Mouse (Mus musculus) urinary bladder, postnatal 36 days (tissue): ENCODE measurements around the gene Fbxo46.
"Not testable (repeated sequence)": the region's sequence is repeated elsewhere in the genome, so short reads cannot be mapped to it uniquely, and the experiment has no call there.

Source experiments
- DNase-seq, 2 experiments: peaks; one replicate each; pipeline ENCODE4 v3.0.0; 2022; ENCODE audit warnings: low spot score in 2 of 2, mixed read lengths in 1 of 2

Fbxo46 gene

GRCm38 (mm10) chr7:19119631-19120429 lies at the start of gene Fbxo46:
Fbxo46 (plus strand) TSS chr7:19119859.
- DNase-seq: peak; percentile 89 to 92

- DNase-seq: not testable (repeated sequence)
Observed at GRCm38 (mm10) chr7:19071024-19071423, 48.6 kb upstream of the Fbxo46 start.

- no peak for DNase-seq
Observed at GRCm38 (mm10) chr7:19073504-19073903, 46.2 kb upstream of the Fbxo46 start.

- DNase-seq: no peak
Observed at GRCm38 (mm10) chr7:19074494-19074893, 45.2 kb upstream of the Fbxo46 start.

- no peak for DNase-seq
Observed at GRCm38 (mm10) chr7:19075231-19075630, 44.4 kb upstream of the Fbxo46 start.

- DNase-seq: peak; percentile 83 to 93
Observed at GRCm38 (mm10) chr7:19075723-19076585, 43.7 kb upstream of the Fbxo46 start, which contains the start of gene Dmwd. Dmwd (plus strand) TSS chr7:19076227.

- no peak for DNase-seq
Observed at GRCm38 (mm10) chr7:19076586-19076991, 43.1 kb upstream of the Fbxo46 start.

- no peak for DNase-seq
Observed at GRCm38 (mm10) chr7:19077761-19078160, 41.9 kb upstream of the Fbxo46 start.

GRCm38 (mm10) chr7:19078732-19079131 lies 40.9 kb upstream of the Fbxo46 start:
- no peak for DNase-seq

- no peak for DNase-seq
Observed at GRCm38 (mm10) chr7:19080451-19080950, 39.2 kb upstream of the Fbxo46 start.

GRCm38 (mm10) chr7:19082171-19082570 lies 37.5 kb upstream of the Fbxo46 start:
- DNase-seq: no peak

GRCm38 (mm10) chr7:19083096-19083495 lies 36.6 kb upstream of the Fbxo46 start:
- DNase-seq: peak in 1 of 2 experiments; percentile 52

GRCm38 (mm10) chr7:19083701-19084100 lies 36.0 kb upstream of the Fbxo46 start, which contains the start of gene Dmpk:
Dmpk (plus strand) TSS chr7:19083849.
- DNase-seq: peak in 1 of 2 experiments; percentile 40

GRCm38 (mm10) chr7:19084277-19084771 lies 35.3 kb upstream of the Fbxo46 start:
- peak in 1 of 2 experiments; percentile 51 for DNase-seq

GRCm38 (mm10) chr7:19084921-19085473 lies 34.7 kb upstream of the Fbxo46 start:
- DNase-seq: no peak

- DNase-seq: no peak
Observed at GRCm38 (mm10) chr7:19085495-19085894, 34.2 kb upstream of the Fbxo46 start.

GRCm38 (mm10) chr7:19086042-19086441 lies 33.6 kb upstream of the Fbxo46 start:
- peak in 1 of 2 experiments; percentile 61 for DNase-seq

- no peak for DNase-seq
Observed at GRCm38 (mm10) chr7:19086760-19087159, 32.9 kb upstream of the Fbxo46 start.

- DNase-seq: no peak
Observed at GRCm38 (mm10) chr7:19088813-19089212, 30.8 kb upstream of the Fbxo46 start.

GRCm38 (mm10) chr7:19091913-19092312 lies 27.7 kb upstream of the Fbxo46 start:
- no peak for DNase-seq

- DNase-seq: no peak
Observed at GRCm38 (mm10) chr7:19092381-19093173, 27.1 kb upstream of the Fbxo46 start.
